Mouse (Mus musculus) olfactory bulb, adult 2 months (tissue): ENCODE measurements around the gene Copz1. TPM values are rescaled to one million over a fixed set of nuclear protein-coding genes. Genes with fewer than 3 reads are reported as not detected.

ENCODE experiments used
- H3K27ac ChIP-seq: fragments of 200-500 bp; 2 replicates; pipeline ENCODE4 v1.5.1; 2012; ENCODE audit warnings: low read depth, low read length; ENCODE audit not compliant: insufficient read depth
- H3K4me1 ChIP-seq: fragments of 200-500 bp; 2 replicates; pipeline ENCODE4 v1.6.1; 2012; ENCODE audit warnings: low read length; ENCODE audit not compliant: control insufficient read depth, insufficient read depth
- H3K4me3 ChIP-seq: fragments of 200-500 bp; 2 replicates; pipeline ENCODE4 v1.5.1; 2012; ENCODE audit warnings: mild to moderate bottlenecking, low read depth, low read length, moderate library complexity; ENCODE audit not compliant: insufficient read depth
- CTCF ChIP-seq: fragments of 200-500 bp; IDR thresholded peaks from 2 replicates; pipeline ENCODE4 v1.5.1; 2012; ENCODE audit warnings: low read depth, mild to moderate bottlenecking, low read length, moderate library complexity; ENCODE audit not compliant: insufficient read depth
- POLR2A ChIP-seq: fragments of 200-500 bp; IDR thresholded peaks from 2 replicates; pipeline ENCODE4 v1.6.1; 2012; ENCODE audit warnings: mild to moderate bottlenecking, low read depth, low read length, moderate library complexity; ENCODE audit not compliant: insufficient read depth
- WGBS: fragments of 180-500 bp; shearing (Covaris S2); methylation state at CpG from one replicate; pipeline ENCODE4 v1.1.7; 2018; 5-methylcytosine and 5-hydroxymethylcytosine counted together
- polyA plus RNA-seq: library from polyadenylated mRNA; stranded (reverse); fragments of >200 nt; gene quantifications from 2 replicates; pipeline ENCODE4 v1.2.4, GENCODE M21; 2012; ENCODE audit warnings: low replicate concordance; ENCODE audit not compliant: missing spikeins, insufficient read depth, insufficient read length

Gene Copz1
- polyA plus RNA-seq, 1 experiment: not detected

DNA sequence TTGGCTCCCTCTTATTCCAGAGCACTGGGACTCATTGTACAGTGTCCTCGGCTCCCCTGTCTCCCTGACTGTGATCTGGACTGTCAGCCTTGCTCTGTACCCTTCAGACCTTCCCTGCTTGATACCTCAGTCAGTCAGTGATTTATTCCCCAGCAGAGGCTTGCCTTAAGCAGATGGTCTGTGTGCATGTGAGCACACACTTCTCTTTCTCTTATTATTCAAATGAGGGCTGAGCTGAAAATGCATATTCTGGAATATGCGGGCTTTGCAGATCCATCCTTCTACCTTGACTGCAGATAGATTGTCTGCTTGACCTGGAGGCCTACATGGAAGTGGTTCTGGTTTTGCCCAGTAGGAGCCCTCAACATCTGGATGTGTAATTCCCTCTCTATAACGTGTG is 25.5 kb downstream of the Copz1 start:
- peak overlapping the region; percentile 80 for H3K27ac ChIP-seq
- WGBS: 63% methylated on average over 3 of the region's 3 CpGs
- H3K4me1 ChIP-seq: peaks cover 50% of the 10 kb centered on the region
- no peak overlapping the region for H3K4me3 ChIP-seq
- TF ChIP-seq POLR2A (no peak), CTCF (no peak)

DNA sequence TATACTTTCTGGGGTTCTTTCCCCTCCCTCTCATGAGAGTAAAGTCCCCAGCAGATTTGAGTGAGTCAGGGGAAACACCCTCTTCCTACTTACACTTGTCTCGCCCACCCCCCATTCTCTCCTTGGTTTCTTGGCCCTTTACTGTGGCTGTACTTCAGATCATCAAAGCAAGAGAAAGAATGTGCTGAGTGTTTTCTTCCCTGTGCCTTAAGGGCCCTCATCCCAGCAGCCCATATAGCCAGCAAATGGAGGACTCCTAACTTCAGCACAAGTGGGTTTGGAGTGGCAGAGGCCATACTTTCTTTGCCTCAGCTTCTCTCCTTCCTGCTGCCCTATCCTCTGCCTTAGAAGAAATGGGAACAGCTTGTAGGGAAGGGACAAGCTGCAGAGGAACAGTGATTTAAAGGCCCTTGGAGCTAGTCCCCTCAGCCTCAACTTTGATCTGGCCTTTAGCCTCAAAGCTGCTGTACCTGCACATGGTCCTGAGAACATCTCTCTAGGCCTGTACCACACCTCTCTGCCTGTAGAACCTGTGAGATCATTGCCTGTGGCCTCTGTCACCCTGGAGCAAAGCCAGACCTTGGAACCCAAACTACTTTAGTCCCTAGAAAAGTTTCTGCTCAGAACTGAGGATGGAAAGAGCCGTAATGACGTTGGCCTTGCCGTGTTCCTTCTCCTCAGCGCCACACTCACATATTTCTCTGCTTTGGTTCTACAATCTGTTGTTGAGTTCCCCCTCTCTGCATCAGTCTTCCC is 26.5 kb downstream of the Copz1 start:
- 38% methylated on average over 5 of the region's 5 CpGs for WGBS
- no peak for TF ChIP-seq CTCF
- Histone ChIP-seq H3K4me1 (peaks cover 53% of the 10 kb centered on the region), H3K4me3 (no peak overlapping the region), H3K27ac (peak overlapping the region; percentile 80)

DNA sequence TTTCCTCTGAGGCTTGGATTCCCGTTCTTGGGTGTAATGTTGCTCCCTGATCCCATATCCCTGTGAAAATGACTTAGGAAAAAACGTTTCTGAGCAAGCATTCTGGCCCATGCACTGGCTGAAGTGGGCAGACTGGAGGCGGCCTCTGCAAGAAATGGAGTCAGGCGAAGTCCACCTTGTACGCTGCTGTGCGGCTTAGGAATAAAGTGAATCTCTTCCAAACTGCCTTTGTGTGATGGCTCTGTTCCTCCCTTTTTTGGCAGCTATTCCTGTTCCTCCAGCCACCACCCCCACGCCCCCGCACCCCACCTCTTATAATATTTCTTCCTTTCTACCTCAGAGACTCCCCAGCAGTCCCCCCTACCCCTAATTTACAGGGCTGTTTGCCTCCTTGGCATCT is 27.1 kb downstream of the Copz1 start:
- WGBS: 11% methylated on average over 8 of the region's 8 CpGs

DNA sequence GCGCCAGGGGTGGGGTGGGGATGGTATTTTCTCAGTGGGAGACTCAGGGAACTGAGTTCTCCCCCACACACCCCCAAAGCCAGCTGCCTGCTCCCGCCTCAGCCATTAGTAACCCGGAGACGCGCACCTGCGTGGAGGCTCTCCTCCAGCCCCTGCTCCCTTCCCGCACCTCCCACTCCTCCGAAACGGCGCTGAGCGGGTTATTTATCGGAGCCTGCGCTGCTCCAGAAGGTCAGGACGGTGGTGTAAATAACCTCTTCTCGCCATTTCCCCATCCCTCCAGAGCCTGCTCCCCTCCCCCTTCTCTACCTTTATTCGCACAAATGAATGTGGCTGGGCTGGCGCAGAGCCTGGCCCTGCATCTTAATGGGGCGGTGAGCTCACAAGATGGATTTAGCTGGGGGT is 27.6 kb downstream of the Copz1 start:
- TF ChIP-seq POLR2A (0 out of 2 replicates have a peak, but pooled peaks have one; percentile 35), CTCF (no peak)
- peak overlapping the region; percentile 34 for H3K4me3 ChIP-seq
- H3K4me1 ChIP-seq: peaks cover 60% of the 10 kb centered on the region
- 7% methylated on average over 18 of the region's 18 CpGs for WGBS
- H3K27ac ChIP-seq: peak overlapping the region; percentile 80

More for the DNA sequence above, 27.1 kb downstream of the Copz1 start:
- peak overlapping the region; percentile 80 for H3K27ac ChIP-seq
- H3K4me3 ChIP-seq: peak overlapping the region; percentile 34
- TF ChIP-seq POLR2A (no peak), CTCF (no peak)
- H3K4me1 ChIP-seq: peaks cover 59% of the 10 kb centered on the region

DNA sequence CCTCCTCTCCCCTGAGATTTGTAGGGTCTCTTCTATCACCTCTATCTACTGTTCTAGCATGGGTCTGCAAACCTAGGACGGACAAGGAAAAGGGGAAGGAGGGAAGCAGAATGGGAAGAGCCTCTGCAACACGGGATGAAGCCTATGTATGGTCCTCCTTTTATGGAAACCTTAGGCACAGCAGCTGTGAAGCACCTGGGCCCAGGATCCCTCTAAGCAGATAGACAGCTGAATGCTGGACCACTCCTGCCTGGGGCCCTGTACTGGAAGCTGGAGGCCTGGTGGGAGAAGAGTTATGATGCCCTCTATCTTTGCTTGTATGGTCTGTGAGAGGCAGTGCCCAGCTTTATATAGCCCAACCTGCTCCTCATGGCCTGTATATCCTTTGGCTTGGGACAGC is 28.0 kb downstream of the Copz1 start:
- peaks cover 62% of the 10 kb centered on the region for H3K4me1 ChIP-seq

DNA sequence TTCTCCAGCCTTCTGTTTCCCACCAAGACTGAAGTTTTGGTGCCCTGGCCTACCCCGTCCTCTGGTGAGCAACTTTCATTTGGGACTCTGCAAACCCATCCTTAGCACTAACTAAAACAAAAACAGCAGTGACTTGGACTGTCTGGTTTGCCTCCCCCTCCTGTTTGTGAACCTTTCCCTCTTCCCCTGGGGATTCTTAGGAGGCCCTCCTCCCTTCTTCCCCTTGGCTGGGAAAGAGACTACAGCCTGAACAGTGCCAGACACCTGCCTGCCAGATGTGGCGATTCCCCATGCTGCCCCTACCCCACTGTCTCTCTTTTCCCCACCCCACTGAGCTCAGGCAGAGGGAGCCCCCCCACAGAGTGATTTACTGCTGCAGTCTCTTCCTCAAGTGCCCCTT is 28.5 kb downstream of the Copz1 start:
- TF ChIP-seq CTCF: no peak
- TF ChIP-seq POLR2A: no peak
- H3K4me1 ChIP-seq: peaks cover 59% of the 10 kb centered on the region
- H3K4me3 ChIP-seq: no peak overlapping the region
- peak overlapping the region; percentile 80 for H3K27ac ChIP-seq
- WGBS: 26% methylated on average over 2 of the region's 2 CpGs

More for the DNA sequence above, 28.0 kb downstream of the Copz1 start:
- Histone ChIP-seq H3K27ac (peak overlapping the region; percentile 80), H3K4me3 (peak overlapping the region; percentile 34)
- WGBS: 14% methylated on average over 2 of the region's 2 CpGs
- TF ChIP-seq POLR2A (no peak), CTCF (no peak)

DNA sequence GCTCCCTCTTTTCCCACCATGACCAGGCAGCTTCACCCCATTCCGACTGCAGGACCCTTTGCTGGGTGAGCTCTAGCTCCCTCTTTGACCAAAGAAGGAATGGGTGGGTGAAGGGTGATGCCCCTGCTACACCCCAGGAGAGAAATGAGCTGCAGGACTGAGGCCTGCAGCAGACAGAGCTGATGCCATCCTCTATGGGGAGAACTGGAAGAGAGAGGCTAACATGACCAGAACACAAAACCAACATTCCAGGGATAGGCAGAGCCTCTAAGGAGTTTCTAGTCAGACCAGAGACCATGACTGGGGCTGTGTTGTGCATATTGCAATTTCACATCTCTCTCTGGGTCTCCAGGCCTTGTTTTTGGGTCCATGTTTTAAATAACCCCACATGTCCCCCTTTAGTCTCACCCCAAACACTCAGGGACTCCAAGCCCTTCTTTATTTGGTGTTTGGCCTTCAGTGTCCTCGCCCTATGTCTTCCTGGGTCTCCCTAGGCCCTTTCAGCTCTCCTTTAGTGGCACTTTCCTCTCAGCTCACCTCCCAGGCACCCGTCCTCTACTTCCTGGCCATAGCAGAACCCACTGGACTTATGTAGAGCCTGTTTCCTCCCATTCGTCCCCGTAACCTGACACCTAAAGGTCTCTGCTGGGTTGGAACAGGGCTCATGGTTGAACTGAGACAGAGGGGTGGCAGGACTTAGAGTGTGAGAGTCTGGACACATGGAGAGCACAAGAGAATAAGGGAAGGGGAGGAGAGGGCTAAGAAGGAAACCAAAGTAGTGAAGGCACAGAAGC is 29.2 kb downstream of the Copz1 start:
- WGBS: 65% methylated on average over 5 of the region's 5 CpGs
- no peak overlapping the region for H3K27ac ChIP-seq

DNA sequence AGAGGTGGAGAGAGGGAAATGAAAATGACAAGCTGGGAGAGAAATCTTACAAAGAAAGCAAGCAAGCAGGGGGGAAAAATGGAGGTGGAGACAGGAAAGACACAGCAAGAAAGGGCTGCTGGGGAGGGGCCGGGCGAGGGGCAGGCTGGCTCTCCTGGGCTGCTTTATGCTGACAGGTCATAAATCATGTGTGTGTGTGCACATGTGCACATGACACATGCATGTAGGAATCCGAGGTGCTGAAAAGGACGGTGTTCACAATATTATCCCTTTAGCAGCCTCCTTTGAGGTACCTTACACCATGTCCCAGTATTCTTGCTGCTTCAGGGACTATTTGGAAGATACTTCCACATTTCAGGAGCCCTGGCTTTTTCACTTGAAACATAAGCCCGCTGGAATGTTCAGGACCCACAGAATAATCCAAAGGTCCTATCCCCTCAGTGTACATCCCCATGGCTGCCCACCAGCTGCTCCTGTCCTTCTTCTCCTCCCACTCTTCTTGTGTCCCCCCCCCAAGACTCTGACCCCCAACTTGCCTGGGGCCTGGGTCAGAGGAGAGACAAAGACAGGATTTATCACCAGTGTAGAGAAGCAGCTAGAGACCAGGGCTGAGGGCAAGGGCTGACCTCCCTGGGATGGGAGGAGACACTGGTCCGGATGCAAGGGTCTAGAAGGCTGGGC is 30.0 kb downstream of the Copz1 start:
- TF ChIP-seq POLR2A: no peak
- TF ChIP-seq CTCF: no peak
- no peak overlapping the region for H3K4me3 ChIP-seq
- peaks cover 54% of the 10 kb centered on the region for H3K4me1 ChIP-seq
- 57% methylated on average over 6 of the region's 6 CpGs for WGBS
- H3K27ac ChIP-seq: no peak overlapping the region

More for the DNA sequence above, 29.2 kb downstream of the Copz1 start:
- TF ChIP-seq POLR2A (no peak), CTCF (no peak)
- no peak overlapping the region for H3K4me3 ChIP-seq
- H3K4me1 ChIP-seq: peaks cover 57% of the 10 kb centered on the region

DNA sequence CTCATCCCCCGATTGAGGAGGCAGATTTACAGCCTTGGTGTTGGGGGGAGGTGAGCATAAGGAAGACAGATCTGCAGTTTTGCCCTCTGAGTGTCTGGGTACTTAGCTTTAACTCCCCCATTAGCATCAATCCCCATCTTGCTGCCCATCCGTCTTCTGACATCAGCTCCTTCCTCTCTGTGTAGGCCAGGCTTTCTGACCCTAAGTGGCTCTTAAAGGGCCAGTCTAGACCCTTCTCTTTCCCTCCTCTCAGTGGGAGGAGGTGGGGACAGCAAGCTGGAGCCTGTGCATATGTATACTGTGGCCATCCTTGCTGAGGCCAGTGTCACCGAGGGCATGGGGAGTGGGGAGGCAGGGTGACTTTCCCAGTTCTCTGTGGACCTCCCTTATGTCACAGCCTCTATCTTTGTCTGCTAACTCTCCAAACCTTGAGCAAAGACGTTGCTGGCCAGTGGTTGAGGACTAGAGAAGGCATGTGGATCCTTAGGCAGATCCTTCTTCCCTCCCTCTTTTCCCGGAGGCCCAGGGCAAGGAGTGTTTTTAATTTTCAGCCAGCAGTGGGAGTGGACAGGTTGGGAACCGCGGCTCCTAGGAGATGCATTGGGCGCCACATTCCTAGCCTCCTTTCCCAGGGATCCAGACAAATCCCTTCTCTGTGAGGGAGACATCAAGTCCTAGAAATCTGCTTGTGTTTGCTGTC is 31.6 kb downstream of the Copz1 start:
- TF ChIP-seq CTCF: no peak
- TF ChIP-seq POLR2A: no peak
- Histone ChIP-seq H3K27ac (peak overlapping the region; percentile 74), H3K4me1 (peaks cover 46% of the 10 kb centered on the region), H3K4me3 (peak overlapping the region; percentile 57; the same call in 1 of the 2 replicates)
- WGBS: 14% methylated on average over 8 of the region's 8 CpGs
